Mouse (Mus musculus): ENCODE results near the gene Igdcc3. TPM values are rescaled to one million over a fixed set of nuclear protein-coding genes. Genes with fewer than 3 reads are reported as not detected.

The Igdcc3 gene
- total and polyA plus RNA-seq, 2 experiments from 2014 or later: 0.11 TPM; not detected in 1

GRCm38 (mm10) chr9:65152711-65153330 lies 11.8 kb downstream of the Igdcc3 start:
- Histone ChIP-seq H3K9me3 (replicated peaks; ENCODE audit: control insufficient read depth, low read length) (no peaks in the 10 kb centered on the region), H3K4me3 (ENCODE audit: low read depth, low read length) (no peak overlapping the region), H3K36me3 (replicated peaks; ENCODE audit: control insufficient read depth, insufficient read depth, low read length) (no peaks in the 10 kb centered on the region), H3K9ac (replicated peaks; ENCODE audit: low read depth, low read length) (no peak overlapping the region), H3K4me2 (ENCODE audit: low read depth, low read length) (no peak overlapping the region), H3K27me3 (ENCODE audit: control insufficient read depth, insufficient read depth, low read length) (0 out of 2 replicates have a peak, but pooled peaks cover 4% of the 10 kb centered on the region), H3K4me1 (ENCODE audit: control insufficient read depth, insufficient read depth) (peaks cover 7% of the 10 kb centered on the region; the same call in 1 of the 2 replicates), H3K27ac (ENCODE audit: low read depth) (no peak overlapping the region)
- no peak for DNase-seq (ENCODE audit: low spot score)
- 71% methylated on average over 6 of the region's 6 CpGs for WGBS
- TF ChIP-seq EP300 (IDR thresholded peaks at IDR 0.05; ENCODE audit: low read depth) (no peak), CTCF (IDR thresholded peaks at IDR 0.05; ENCODE audit: low read depth) (no peak)
- no peak for ATAC-seq (ENCODE audit: insufficient read depth, low read depth)

DNA sequence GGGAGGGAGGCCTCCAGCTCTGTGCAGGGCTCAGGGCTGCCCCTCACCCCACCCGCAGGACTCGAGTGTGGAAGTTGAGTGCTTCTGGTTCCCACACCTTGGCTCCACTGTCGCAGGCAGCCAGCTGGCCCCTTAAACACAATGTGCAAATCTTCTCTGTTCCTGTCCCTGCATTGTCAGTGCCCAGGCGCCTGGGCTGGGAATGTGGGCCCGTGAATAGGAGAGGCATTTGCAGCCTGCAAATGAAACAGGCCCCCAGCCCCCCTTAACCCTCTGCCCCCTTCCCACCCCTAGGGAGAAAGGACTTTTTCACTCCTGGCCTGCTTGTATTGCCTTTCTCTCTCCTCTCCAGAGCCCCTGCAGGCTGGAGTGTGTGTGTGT lies 12.3 kb downstream of the Igdcc3 start:
- Histone ChIP-seq H3K4me2 (ENCODE audit: low read depth, low read length) (no peak overlapping the region), H3K4me1 (ENCODE audit: control insufficient read depth, insufficient read depth) (peaks cover 7% of the 10 kb centered on the region; the same call in 1 of the 2 replicates), H3K27ac (ENCODE audit: low read depth) (no peak overlapping the region), H3K36me3 (replicated peaks; ENCODE audit: control insufficient read depth, insufficient read depth, low read length) (no peaks in the 10 kb centered on the region), H3K9ac (replicated peaks; ENCODE audit: low read depth, low read length) (no peak overlapping the region), H3K9me3 (replicated peaks; ENCODE audit: control insufficient read depth, low read length) (no peaks in the 10 kb centered on the region), H3K4me3 (ENCODE audit: low read depth, low read length) (no peak overlapping the region), H3K27me3 (ENCODE audit: control insufficient read depth, insufficient read depth, low read length) (peaks cover 4% of the 10 kb centered on the region; the same call in 1 of the 2 replicates)
- DNase-seq (ENCODE audit: low spot score) (no peak), ATAC-seq (ENCODE audit: insufficient read depth, low read depth) (no peak)
- 22% methylated on average over 5 of the region's 5 CpGs for WGBS
- TF ChIP-seq CTCF (IDR thresholded peaks at IDR 0.05; ENCODE audit: low read depth) (no peak), EP300 (IDR thresholded peaks at IDR 0.05; ENCODE audit: low read depth) (no peak)

DNA sequence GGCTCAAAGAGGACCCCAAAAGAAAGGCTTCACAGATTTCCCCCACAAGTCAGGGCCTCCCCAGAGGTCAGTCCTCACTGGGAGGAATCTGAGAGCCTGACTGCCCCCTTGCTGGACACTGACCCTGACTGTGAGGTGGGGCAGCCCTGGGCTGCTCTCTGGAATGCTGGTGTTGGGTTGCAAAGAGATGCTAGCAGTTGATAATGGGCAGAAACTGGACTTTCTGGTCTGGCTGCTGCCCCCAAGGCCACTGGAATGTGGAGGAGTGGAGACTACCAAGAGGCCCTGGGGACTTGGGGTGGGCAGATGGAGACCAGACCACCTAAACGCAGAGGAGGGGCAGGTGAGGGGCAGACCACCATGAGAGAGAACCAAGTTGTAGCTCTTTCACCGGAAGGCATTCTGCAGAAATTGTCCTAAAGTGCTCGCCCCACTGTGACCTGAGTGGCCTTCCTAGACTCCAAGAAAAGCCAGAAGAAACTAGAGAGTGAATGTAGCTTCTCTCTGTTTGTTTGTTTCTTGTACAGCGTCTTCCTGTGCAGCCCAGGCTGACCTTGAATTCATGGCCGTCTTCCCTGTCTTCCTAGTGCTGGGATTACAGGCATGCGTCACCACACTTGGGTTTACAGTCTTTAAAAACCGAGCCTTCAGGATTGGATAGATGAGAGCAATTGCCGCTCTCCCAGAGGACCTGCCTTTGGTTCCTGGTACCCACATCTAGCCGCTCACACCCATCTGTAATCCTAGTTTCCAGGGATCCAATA lies 13.9 kb downstream of the Igdcc3 start:
- Histone ChIP-seq H3K36me3 (replicated peaks; ENCODE audit: control insufficient read depth, insufficient read depth, low read length) (no peaks in the 10 kb centered on the region), H3K4me2 (ENCODE audit: low read depth, low read length) (no peak overlapping the region), H3K27me3 (ENCODE audit: control insufficient read depth, insufficient read depth, low read length) (peaks cover 13% of the 10 kb centered on the region), H3K9me3 (replicated peaks; ENCODE audit: control insufficient read depth, low read length) (no peaks in the 10 kb centered on the region), H3K4me1 (ENCODE audit: control insufficient read depth, insufficient read depth) (peaks cover 7% of the 10 kb centered on the region; the same call in 1 of the 2 replicates), H3K9ac (replicated peaks; ENCODE audit: low read depth, low read length) (no peak overlapping the region), H3K4me3 (ENCODE audit: low read depth, low read length) (no peak overlapping the region), H3K27ac (ENCODE audit: low read depth) (no peak overlapping the region)
- 76% methylated on average over 9 of the region's 9 CpGs for WGBS
- ATAC-seq (ENCODE audit: insufficient read depth, low read depth) (no peak), DNase-seq (ENCODE audit: low spot score) (no peak)
- TF ChIP-seq EP300 (IDR thresholded peaks at IDR 0.05; ENCODE audit: low read depth): no peak
- no peak for TF ChIP-seq CTCF (IDR thresholded peaks at IDR 0.05; ENCODE audit: low read depth)

DNA sequence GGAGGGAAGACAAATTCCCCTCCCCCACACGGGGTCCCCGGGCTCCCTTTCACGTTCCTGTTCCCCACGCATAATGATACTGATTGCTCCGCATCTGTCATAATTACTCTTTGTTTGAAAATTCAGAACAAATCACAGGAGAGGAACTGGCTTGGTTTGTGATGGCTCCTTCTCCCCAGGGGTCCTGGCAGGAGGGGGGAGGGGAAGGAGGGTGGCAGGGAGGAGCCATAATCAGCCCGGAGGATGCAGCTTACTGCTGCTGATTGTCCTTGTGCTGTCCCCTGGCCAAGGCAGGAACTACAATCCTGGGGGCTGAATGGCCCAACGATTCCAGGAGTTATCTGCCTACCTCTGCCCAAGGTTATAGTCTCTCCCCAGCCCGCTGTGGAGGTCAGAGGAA lies 15.6 kb downstream of the Igdcc3 start:
- Histone ChIP-seq H3K4me2 (ENCODE audit: low read depth, low read length) (no peak overlapping the region), H3K27me3 (ENCODE audit: control insufficient read depth, insufficient read depth, low read length) (peaks cover 29% of the 10 kb centered on the region), H3K27ac (ENCODE audit: low read depth) (no peak overlapping the region), H3K4me1 (ENCODE audit: control insufficient read depth, insufficient read depth) (peaks cover 7% of the 10 kb centered on the region; the same call in 1 of the 2 replicates), H3K4me3 (ENCODE audit: low read depth, low read length) (no peak overlapping the region), H3K36me3 (replicated peaks; ENCODE audit: control insufficient read depth, insufficient read depth, low read length) (no peaks in the 10 kb centered on the region), H3K9me3 (replicated peaks; ENCODE audit: control insufficient read depth, low read length) (no peaks in the 10 kb centered on the region), H3K9ac (replicated peaks; ENCODE audit: low read depth, low read length) (no peak overlapping the region)
- ATAC-seq (ENCODE audit: insufficient read depth, low read depth) (no peak), DNase-seq (ENCODE audit: low spot score) (no peak)
- 9% methylated on average over 8 of the region's 8 CpGs for WGBS
- TF ChIP-seq EP300 (IDR thresholded peaks at IDR 0.05; ENCODE audit: low read depth) (no peak), CTCF (IDR thresholded peaks at IDR 0.05; ENCODE audit: low read depth) (no peak)

DNA sequence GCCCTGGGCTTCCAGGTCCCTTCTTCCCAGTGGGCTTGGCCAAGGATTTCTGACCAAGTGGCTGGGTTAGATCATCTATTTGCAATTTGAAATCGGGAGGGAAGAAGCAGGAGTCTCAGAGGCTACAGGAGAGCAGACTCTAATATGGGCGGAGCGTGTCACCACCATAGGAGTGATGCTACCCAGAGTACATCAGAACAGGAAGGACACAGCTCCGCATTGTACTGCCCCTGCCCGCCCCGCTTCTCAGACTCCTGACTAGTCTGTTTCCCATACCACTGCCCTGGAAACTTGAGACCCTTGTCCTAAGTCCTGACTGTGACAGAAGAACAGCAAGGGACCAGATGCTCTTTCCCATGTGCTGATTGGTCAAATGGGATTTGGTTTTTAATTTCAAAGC lies 16.6 kb downstream of the Igdcc3 start:
- Histone ChIP-seq H3K27ac (ENCODE audit: low read depth) (no peak overlapping the region), H3K9me3 (replicated peaks; ENCODE audit: control insufficient read depth, low read length) (no peaks in the 10 kb centered on the region), H3K36me3 (replicated peaks; ENCODE audit: control insufficient read depth, insufficient read depth, low read length) (no peaks in the 10 kb centered on the region), H3K9ac (replicated peaks; ENCODE audit: low read depth, low read length) (no peak overlapping the region), H3K27me3 (ENCODE audit: control insufficient read depth, insufficient read depth, low read length) (peaks cover 40% of the 10 kb centered on the region), H3K4me3 (ENCODE audit: low read depth, low read length) (no peak overlapping the region), H3K4me1 (ENCODE audit: control insufficient read depth, insufficient read depth) (peaks cover 10% of the 10 kb centered on the region; the same call in 1 of the 2 replicates), H3K4me2 (ENCODE audit: low read depth, low read length) (no peak overlapping the region)
- DNase-seq (ENCODE audit: low spot score) (peak; percentile 52), ATAC-seq (ENCODE audit: insufficient read depth, low read depth) (peak; percentile 69)
- 19% methylated on average over 6 of the region's 6 CpGs for WGBS
- TF ChIP-seq CTCF (IDR thresholded peaks at IDR 0.05; ENCODE audit: low read depth) (no peak), EP300 (IDR thresholded peaks at IDR 0.05; ENCODE audit: low read depth) (no peak)

All from heart, postnatal 0 days (tissue).